Mouse (Mus musculus) cortical plate, adult 2 months (tissue): ENCODE measurements at regions not wholly inside any gene's neighbourhood (a gene's known extent, or its start where the extent isn't known, plus 50 kb on each side); places are given as distances from the start of the nearest gene placed in this dataset.

Source experiments
- CTCF ChIP-seq: fragments of 200-500 bp; IDR thresholded peaks from 2 replicates; pipeline ENCODE4 v1.5.1; 2011; ENCODE audit warnings: mild to moderate bottlenecking, control low read depth, low read length; ENCODE audit not compliant: insufficient read depth; ENCODE audit errors: extremely low read depth
- POLR2A ChIP-seq: fragments of 200-500 bp; IDR thresholded peaks from 2 replicates; pipeline ENCODE4 v1.6.1; 2011; ENCODE audit warnings: mild to moderate bottlenecking, low read length, control low read depth; ENCODE audit not compliant: insufficient read depth; ENCODE audit errors: extremely low read depth

DNA sequence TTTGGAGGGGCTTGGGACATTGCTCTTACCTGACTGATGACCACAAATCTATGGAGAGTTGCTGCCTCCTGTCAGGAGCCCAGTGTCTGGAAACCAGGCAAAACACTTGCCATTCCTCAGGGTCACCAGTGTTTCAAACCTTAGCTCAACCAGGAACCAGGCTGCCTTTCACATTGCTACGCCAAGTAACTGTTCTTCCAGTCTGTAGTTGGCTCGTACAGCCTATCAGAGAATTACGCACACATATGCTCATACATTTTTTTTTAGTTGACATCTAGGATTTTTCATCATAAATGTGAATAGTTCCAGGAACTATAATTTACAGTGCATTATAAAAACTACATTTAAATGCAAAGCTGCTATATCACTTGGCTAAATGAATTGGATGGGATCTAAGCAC lies 818.9 kb upstream of the Tenm4 start:
- no peak for TF ChIP-seq CTCF
- no peak for TF ChIP-seq POLR2A
